ENCODE assay signal across 10 mouse cellular contexts in the genomic region with DNA sequence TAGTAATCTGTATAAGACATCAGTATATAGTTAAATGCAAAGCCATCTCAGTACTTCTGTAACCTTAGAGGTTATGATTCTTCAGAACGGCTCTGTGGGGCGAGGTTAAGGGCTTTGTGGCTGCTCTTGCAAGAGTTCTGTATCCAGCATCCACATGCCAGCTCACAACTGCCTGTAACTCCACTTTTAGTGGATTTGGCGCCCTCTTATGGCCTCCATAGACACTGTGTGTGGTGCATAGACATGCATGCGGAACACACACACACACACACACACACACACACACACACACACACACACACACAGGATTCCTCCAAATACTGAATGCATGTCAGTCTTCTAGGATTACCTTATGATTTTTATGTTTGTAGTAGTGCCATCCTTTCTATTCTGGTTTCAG. TPM values are rescaled to one million over a fixed set of nuclear protein-coding genes. Genes with fewer than 3 reads are reported as not detected.
DNase-seq lines count a peak whose midpoint lies in the region; ATAC-seq and TF ChIP-seq lines count a peak whose summit lies in the region.
"Had no signal": no experiment of that assay in that cellular context is flagged by ENCODE, and none has a peak within 500 bp of the region (broad histone marks: within the 10 kb centered on the region; RNA-seq: fewer than 3 reads in every experiment).

No protein-coding gene starts in this region.

- no peak overlapping the region for H3K27ac ChIP-seq in bone marrow macrophage, adult 2 months (ENCODE audit: insufficient read depth, low read depth, low read length)
- H3K27ac ChIP-seq in hindbrain, embryonic 14.5 days = no peak overlapping the region

- WGBS in hindbrain, embryonic 14.5 days = 82% methylated on average over 4 of the region's 4 CpGs

- H3K4me3 ChIP-seq in E14TG2a.4 (replicated peaks; ENCODE audit: low read length) = no peak overlapping the region
- H3K4me3 ChIP-seq in bone marrow macrophage, adult 2 months (ENCODE audit: insufficient read depth, low read length) = no peak overlapping the region
- no peak overlapping the region for H3K4me3 ChIP-seq in hindbrain, embryonic 14.5 days (replicated peaks; ENCODE audit: low read length)

- no peak for TF ChIP-seq POLR2A in bone marrow macrophage, adult 2 months (IDR thresholded peaks at IDR 0.05; ENCODE audit: borderline replicate concordance, low read depth, low read length)

- no peaks in the 10 kb centered on the region for H3K9me3 ChIP-seq in E14TG2a.4 (ENCODE audit: low read length)
- H3K9me3 ChIP-seq in hindbrain, embryonic 14.5 days (ENCODE audit: control insufficient read depth, low read length) = no peaks in the 10 kb centered on the region

- intact Hi-C loops in gastrocnemius, postnatal 36 days (cut with DNase I) = no loop called here

- 0 out of 2 replicates have a peak, but pooled peaks cover 4% of the 10 kb centered on the region for H3K36me3 ChIP-seq in E14TG2a.4 (ENCODE audit: insufficient read depth, low read length)
- H3K36me3 ChIP-seq in hindbrain, embryonic 14.5 days (replicated peaks; ENCODE audit: control insufficient read depth, insufficient read depth) = peaks cover 11% of the 10 kb centered on the region; the same call in 1 of the 2 replicates

- peaks cover 9% of the 10 kb centered on the region; the same call in 1 of the 2 replicates for H3K4me1 ChIP-seq in E14TG2a.4 (replicated peaks; ENCODE audit: low read depth, low read length)
- peaks cover 28% of the 10 kb centered on the region for H3K4me1 ChIP-seq in bone marrow macrophage, adult 2 months (ENCODE audit: control insufficient read depth, insufficient read depth, low read length)
- H3K4me1 ChIP-seq in hindbrain, embryonic 14.5 days (replicated peaks; ENCODE audit: control insufficient read depth, insufficient read depth, low read length) = no peaks in the 10 kb centered on the region

- DNase-seq in gastrocnemius, postnatal 10 days = peak; percentile 15
- DNase-seq in gastrocnemius, postnatal 36 days = no peak
- peak; percentile 42 for DNase-seq in lung, postnatal 36 days
- DNase-seq in right cerebral cortex, postnatal 25 days = no peak
- DNase-seq in hindbrain, embryonic 14.5 days (ENCODE audit: low spot score) = no peak
- no peak for DNase-seq in urinary bladder, adult 18-20 months (ENCODE audit: low spot score in 2 of 2)

- no peak for ATAC-seq in hindbrain, embryonic 14.5 days (ENCODE audit: low FRiP score)
- ATAC-seq: forebrain, embryonic 16.5 days; hindbrain, embryonic 16.5 days had no signal

- TF ChIP-seq CTCF in E14TG2a.4 (conservative IDR thresholded peaks at IDR 0.05; ENCODE audit: low read length) = peak; percentile 28; the same call in 1 of the 2 replicates
- TF ChIP-seq CTCF in bone marrow macrophage, adult 2 months (IDR thresholded peaks at IDR 0.05; ENCODE audit: low read depth, low read length) = 0 out of 2 replicates have a peak, but pooled peaks have one; percentile 14

- no peak overlapping the region for H3K4me2 ChIP-seq in hindbrain, embryonic 14.5 days (replicated peaks)

- no peaks in the 10 kb centered on the region for H3K27me3 ChIP-seq in E14TG2a.4 (ENCODE audit: insufficient read depth, low read length)
- H3K27me3 ChIP-seq in hindbrain, embryonic 14.5 days (ENCODE audit: control insufficient read depth, insufficient read depth, low read length) = no peaks in the 10 kb centered on the region

- no peak overlapping the region for H3K9ac ChIP-seq in hindbrain, embryonic 14.5 days

RNA-seq across cellular contexts. Expression of gene Vps13c, which starts 11.0 kb away (rescaled TPM):
- 10 to 100 TPM; 26.0 to 26.5 TPM for total RNA-seq in gastrocnemius, postnatal 10 days (2021)
- 10 to 100 TPM; 23.6 to 24.1 TPM for total RNA-seq in gastrocnemius, postnatal 36 days (2021)
- polyA plus RNA-seq in bone marrow macrophage, adult 2 months (2012; ENCODE audit: insufficient read depth, insufficient read length, missing spikeins) = 34.7 and 39.0 TPM in 2 replicates
- polyA plus RNA-seq in hindbrain, embryonic 14.5 days (2014; fragmentation: Nextera tagmentation; extraction: Ambion mirVana) = 14.4 and 15.0 TPM in 2 replicates

RNA-seq across cellular contexts. Expression of gene C2cd4a, which starts 19.0 kb away (rescaled TPM):
- total RNA-seq in gastrocnemius, postnatal 10 days (2021) = under 1 TPM; 0.16 to 0.18 TPM
- total RNA-seq in gastrocnemius, postnatal 36 days (2021) = under 1 TPM in 1 of 2 experiments, not detected in 1; 0.42 TPM
- not detected in 2 replicates for polyA plus RNA-seq in bone marrow macrophage, adult 2 months (2012; ENCODE audit: insufficient read depth, insufficient read length, missing spikeins)
- polyA plus RNA-seq in hindbrain, embryonic 14.5 days (2014; fragmentation: Nextera tagmentation; extraction: Ambion mirVana) = 0.41 and 0.64 TPM in 2 replicates
- polyA plus RNA-seq: forebrain, embryonic 16.5 days had no signal

Comparison
In these comparisons a context has a peak if more than half of its experiments do, and no peak if none do; other contexts are left out.
1. DNase-seq: peak in gastrocnemius, postnatal 10 days (single experiment) and lung, postnatal 36 days (single experiment); none in gastrocnemius, postnatal 36 days (0 of 2), right cerebral cortex, postnatal 25 days (single experiment), hindbrain, embryonic 14.5 days (single experiment) and urinary bladder, adult 18-20 months (0 of 2).